Mouse (Mus musculus) left cerebral cortex, adult 9 months (tissue): ENCODE data around the gene Phactr2.
A peak's percentile ranks its signal among the peaks of the same experiment; 100 is the strongest.

Source experiments
- DNase-seq, 2 experiments: peaks; one replicate each; pipeline ENCODE4 v3.0.0; 2022; ENCODE audit warnings: low spot score in 2 of 2

The Phactr2 gene

DNA sequence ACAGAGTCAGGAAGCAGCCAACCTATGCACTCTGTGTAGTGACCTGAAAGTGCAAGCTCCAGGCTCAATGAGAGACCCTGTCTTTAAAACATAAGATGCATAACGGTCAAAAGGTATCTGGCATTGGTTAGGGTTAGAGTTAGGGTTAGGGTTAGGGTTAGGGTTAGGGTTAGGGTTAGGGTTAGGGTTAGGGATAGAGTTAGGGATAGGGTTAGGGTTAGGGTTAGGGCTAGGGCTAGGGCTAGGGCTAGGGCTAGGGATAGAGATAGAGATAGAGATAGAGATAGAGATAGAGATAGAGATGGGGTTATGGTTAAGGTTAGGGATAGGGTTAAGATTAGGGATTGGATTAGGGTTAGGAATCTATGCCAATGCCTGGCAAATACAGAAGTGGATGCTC lies 72.2 kb downstream of the Phactr2 start:
- no peak for DNase-seq

DNA sequence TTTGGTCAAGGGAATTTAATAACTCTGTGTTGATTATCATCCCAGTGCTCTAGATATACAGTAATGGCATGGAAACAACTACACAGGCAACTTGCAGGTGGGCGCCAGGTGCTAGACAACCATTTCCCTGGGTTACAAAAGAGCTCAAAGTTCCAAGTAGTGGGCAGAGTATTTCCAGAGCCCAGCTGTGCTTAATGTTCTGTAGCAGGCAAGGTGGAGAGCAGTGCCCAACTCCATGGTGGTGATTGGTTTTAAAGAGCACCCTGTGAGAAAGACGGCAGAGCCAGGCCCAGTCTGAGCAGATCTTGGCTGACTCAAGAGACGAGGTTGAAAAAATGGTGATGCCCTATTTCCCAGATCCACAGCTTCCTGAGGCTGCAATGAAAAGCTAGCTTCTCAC lies 78.5 kb downstream of the Phactr2 start:
- DNase-seq: no peak

DNA sequence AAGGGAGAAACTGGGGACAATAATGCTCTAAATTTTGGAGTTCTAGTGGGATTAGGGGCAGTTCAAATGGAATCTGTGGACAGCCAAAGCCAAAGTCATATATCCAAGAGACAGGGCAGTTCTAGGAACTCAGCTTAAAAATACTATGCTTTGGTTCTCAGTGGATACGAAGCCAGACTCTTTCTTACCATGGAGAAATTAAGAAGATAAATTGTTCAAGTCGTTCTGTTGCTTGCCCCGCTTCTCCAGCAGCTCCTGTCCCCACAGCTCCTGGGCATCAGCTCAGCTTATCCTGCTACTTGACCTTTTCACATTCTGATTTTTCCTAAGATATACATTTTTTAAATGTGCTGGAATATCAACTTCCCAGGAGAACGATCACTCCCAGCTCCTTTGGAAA lies 80.2 kb downstream of the Phactr2 start:
- DNase-seq: no peak

DNA sequence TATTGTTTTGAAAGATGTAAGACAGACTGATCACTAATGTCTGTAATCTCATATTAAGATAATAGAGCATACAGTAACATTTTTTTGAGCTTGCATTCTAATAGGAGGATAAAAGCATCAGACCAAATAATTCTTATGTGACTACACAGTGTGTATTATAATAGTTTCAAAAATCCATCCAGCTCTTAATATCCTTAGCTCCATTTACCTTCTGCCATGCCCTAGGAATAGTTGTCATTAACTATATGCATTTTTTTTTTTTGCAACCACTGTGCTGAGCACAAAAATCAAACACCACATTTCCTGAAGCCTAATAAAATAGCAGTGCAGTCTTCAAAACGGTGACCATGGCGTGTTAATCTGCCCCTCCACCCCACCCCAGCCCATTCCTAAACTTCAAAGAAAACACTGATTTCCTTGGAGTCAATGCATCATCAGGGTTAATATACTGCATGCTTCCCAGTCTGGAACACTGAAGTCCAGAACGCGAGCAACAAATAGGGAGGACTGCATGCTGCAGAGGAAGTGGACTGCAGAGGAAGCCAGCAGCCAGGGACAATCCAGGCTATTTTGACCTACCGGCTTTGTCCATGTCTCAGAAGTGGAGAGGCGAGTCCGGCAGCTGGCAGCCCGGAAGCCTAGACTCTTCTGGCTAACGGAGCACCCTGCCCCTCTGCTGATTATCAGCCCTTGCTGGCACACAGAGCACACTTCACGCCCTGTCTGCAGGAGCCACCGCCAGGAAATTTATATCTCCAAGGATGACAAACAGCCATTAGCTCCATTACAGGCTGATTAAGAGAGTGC lies 85.9 kb downstream of the Phactr2 start:
- no peak for DNase-seq

DNA sequence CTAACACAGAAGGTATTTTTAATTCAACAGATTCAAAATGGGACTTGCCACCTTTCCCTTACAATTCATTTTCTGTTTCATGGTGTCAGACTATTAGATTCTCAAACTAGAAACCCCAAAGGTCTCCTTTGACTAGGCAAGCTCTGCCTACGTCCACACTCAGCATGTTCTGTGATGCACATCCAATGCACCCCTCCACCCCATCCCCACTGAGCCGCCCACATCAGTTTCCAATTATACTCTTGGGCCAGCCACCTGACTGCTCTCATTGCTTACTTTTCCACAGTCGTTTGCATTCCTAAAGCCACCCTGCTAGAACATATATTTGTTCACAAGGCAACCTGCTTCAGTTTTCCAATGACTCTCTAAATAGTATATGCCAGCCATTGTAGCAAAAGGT lies 89.3 kb downstream of the Phactr2 start:
- no peak for DNase-seq

DNA sequence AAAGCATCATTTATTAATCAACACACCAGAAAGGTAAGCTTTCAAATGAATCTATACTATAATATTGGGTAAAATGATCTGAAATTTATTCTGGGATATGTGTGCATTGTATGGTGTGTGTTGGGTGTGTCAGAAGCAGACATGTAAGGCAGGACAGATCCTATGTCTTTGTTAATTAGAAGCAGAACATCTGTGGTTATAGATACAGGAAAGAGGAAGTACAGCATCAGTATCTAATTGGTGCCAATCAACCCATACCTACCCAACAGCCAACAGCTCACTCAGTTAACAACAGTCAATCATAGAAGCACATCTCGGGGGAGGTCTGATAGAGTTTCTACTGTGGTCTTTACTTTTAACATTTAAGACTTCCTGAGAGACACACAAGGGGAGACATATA lies 96.3 kb downstream of the Phactr2 start:
- no peak for DNase-seq

DNA sequence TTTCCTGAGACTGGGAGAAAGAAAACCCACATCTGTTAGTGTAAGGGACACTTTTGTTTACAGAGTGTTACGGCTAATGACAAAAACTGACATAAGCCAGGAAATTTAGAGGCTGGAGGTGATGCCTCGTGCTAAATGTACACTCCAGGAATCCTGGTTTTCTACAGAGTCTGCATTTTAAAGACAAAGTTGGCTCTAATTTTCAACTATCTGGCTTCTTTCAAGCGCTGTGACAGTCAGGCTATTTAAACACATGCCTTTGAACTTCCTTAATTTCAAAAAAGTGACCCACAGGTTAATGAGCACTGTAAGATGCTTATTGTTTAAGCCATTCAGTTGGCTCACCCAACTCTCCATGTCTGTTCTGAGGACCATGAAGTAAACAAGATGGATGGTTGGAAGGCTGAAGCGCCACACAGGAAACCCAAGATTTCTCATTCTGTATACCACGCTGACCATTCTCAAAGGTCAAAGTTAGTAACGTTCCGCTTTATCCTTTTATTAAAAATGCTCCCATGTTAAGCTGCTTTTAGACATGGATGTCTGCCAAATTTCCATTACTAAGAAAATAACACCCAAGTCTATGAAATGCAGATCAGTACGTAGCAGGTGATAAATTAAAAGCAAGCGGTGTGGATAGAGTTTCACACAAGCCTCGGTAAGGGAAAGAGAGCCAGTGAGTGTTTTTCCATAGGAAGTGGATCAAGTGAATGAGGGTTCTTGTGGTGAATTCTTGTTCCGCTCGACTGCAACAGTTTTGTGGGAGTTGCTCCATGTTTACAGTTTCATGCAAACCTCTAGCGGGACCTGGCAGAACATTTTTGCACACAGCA lies 97.6 kb downstream of the Phactr2 start:
- DNase-seq: no peak

DNA sequence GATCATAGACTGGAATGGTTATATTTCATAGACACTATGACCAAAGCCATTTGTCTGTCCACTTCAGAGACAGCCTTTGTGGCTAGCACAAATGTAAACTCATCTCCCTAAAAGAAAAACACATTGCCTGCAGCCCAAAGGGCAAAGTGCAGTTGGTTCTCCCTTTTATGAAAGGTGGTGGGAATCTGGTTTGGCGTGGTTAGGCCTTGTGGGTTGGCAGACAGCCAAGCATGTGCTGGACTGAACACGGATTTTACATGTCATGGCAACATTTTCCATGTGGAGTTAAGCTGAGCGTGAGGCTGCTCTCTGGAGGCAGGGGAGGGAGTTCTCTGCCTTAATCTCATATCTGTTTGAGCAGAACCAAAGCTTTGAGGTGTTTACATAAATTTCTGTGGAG lies 98.4 kb downstream of the Phactr2 start:
- no peak for DNase-seq

DNA sequence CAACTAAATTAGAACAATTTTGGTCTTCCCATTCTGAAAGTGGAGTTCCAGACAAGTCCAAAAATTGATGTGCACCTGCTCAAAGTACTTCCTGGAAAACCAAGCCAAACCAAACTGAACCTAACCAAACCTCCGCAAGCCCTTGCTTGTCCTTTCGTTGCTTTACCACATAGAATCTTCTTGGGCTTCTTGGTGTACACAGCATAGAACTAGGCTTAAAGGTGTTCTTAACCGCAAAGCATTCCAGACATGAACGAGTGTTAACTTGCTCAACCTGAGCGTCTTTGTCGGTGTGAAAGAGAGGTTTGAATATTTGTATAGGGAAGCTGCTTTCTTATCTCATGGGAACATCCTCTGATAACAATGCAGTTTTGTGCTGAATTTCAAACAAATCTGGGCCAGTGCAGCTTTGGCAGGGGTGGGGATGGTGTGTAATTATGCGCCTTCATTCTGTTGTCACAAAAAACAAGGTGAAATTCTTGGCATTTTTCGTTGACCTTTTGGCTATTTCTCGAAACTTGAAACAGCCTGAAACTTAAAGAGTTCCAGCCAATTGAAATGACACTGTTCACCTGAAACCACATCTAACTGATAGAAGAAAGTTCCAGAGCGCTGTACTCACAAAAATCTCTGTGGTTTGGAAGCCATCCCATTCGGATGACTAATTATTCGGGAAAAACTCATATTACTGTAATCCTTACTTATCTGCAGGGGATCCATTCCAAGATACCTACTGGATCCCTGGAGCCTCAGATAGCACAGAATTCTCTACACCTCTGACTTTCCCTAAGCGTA lies 104.4 kb downstream of the Phactr2 start:
- DNase-seq: no peak

DNA sequence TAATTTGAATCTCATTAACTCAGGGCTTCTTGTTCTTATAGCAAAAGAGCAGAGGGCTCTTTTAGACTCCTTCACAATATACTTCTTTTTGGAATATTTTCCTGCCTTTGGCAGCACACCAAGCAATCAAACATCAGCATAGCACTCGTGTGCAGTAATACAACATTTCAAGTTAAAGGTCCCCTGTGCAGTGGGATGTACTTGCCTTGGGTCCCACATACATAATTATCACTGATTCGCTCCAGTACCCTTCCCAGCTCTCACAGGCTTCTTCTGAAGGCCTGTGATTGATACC lies 110.0 kb downstream of the Phactr2 start:
- DNase-seq: no peak

DNA sequence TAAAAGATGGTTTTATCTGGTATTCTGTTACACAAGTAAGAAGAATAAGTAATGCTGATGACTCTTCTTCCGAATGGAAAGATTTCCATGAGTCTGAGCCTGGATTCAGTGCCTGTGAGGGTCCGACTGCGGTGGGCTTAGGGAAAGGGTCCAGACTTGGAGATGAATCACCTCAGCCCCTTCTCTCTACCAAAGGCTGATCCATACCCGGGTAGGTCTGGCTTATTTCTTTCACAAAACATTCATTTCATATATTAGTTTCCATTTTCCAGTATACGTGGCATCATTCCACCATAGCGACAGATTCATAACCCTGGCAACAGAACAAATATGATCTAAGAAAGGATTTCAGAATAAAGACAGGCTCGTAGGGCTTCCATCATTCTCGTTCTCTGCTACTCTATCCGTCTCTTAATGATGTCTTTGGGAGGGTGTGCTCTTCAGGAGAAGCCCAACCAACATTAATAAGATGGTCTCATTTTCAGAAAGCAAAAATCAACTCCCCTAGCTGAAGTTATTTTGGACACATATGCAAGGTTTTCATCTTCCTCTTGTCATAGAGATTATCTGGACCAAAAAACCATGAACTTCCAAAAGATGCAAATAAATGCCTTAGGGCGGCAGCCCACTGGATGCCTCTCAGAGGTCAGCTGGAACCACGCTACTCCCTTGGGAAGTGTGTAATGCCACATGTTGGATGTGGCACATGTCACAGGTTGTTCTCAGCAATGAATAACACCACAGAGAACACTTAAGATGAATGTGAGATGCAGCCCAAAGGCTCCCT lies 110.5 kb downstream of the Phactr2 start:
- no peak for DNase-seq

DNA sequence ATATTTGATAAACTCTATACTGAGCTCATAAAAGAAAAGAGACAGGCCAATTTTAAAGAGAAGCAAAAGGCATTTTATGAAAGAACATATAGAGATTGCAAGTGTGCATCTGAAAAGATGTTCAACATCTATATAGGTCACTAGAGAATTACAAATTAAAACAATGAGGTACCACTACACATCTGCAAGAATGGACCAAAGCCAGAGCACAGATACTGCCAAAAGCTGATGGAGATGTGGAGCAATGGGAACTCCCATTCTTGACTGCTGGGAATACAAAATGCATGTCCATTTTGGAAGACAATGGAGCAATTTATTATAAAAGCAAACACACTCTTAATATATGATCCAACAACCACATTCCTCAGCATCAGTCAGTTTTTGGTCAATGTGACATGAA lies 113.3 kb downstream of the Phactr2 start:
- DNase-seq: no peak

DNA sequence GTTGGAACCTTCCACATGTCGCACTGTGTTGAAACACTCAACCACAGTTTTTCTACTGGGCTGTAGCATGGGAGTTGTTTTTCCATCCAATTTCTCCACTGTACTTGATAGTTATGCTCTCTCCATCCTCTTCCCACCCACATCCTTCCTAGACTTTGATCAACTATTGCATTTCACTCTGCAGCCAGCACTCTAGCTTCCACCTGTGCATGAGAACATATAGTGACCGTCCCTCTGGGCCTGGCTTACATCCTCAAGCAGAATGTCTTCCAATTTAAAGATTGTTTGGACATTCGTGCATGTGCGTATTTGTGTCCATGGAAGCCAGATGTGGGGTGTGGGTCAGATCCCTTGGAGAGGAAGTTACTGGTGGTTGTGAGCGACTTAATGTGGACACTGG lies 114.4 kb downstream of the Phactr2 start:
- no peak for DNase-seq

DNA sequence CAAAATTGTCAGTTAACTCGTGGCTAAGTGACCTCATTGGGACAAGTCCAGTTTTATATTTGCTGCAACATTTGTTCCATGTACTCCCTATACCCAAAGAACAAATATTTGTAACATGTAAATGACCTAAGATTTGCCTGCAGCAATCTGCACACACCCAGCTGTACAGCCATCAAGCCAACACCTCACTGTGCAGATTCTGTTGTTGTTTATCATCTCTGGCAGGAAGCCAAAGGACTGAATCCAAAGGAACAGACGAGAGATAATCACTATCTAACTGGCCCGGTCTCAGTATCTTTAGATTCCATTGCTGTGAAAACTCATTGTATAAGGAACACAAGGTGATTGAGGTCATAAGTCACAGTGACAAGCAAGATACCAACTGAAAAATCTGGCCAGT lies 115.5 kb downstream of the Phactr2 start:
- no peak for DNase-seq

DNA sequence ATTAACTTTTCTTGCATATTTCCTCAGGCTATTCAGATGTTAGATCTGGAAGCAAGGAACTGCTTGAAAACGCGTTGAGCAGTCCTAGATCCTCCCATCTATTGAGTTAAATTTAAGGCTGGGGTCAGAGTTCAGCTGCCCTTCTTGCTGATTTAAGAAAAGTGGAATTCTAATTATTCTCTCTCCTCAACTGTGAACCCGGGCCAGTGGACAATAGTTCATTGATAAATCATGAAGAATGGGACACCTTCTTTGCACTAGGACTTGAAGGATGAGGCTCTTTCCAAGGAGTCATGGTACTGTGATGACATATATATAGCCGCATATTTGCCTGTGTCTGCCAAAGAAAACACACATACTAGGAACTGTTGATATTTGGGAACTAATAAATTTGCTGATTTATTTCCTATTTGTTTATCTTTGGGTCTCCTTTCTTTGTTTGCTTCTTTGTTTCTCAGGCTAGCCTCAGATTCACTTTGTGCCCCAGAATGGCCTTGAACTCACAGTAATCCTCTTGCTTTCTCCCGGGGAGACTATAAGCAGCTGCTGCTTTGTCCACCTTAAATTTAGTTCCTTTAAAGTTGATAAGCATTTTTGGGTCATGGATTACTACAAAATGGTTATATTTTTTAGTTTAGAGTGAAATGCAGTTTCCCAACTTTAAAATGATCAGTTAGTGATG lies 127.5 kb downstream of the Phactr2 start:
- no peak for DNase-seq

DNA sequence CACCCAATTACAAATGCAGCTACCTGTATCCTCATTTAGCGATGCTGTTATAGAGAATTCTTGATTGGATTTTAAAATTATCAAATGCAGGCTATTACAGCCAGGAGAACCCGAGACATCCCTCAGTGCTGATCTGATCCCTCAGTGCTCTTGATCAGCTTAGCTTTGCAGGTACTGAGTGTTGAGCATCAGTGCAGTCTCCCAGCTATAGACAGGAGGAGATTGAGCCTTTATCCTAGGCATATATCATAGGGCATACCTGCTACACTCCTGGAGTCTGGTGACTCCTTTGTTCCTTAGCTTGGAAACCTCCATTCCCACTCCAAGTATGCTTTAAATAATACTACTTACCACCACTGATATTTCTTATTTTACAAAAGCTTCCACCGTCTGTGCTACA lies 133.6 kb downstream of the Phactr2 start:
- DNase-seq: no peak

DNA sequence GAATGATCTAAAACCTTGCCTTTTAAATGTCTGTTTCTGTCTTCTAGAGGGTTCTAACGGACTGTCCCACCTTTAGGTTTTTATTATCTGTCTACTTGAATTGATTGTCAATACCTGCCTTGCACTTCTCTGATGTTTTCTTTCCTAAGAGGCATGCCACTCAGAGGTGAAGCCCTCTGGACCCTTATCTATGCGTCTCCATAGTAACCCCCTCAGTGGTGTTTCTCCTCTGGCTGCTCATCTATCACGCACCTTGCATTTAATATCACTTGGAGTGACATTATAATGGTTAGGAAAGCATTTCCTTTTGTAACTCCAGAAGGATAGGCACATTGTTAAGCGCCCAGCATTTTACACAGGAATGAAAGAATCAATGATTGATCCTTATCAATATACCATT lies 137.2 kb downstream of the Phactr2 start:
- no peak for DNase-seq

DNA sequence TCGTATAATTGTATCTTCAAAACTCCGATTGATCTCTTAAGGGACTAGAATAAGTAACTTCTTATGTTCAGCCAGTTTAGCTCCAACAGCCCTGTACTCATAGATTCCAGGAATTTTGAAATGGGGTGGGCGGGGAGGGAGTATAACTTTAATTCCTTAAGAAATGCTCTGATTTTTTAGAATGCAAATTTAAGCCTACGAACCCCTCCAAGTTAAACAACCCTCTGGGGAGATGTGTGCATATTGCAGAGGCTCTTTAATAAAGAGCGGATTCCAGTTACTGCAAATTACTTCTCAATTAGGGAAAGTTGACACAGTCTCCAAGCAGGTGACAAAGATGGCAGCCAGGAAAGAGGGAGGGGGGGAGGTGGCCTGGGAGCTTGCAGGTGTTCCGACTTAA lies 138.4 kb downstream of the Phactr2 start:
- no peak for DNase-seq

DNA sequence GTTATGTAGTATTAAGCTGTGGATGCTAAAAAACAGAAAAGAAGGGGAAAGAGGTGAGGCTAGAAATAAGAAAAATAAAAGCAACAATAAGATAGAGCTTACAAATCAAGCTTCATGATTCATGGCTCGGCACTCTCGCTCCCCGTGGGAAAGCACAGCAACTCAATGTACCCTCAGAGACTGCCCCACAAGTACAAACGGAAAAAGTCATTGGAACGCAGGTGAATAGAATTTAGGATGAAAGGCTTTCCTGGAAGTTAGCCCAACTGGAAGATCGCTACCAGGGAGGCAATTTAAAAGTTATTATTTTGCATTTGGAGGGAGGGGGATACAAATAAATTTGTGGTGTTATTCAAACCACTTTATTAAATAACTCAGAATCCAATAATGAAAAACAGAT lies 138.9 kb downstream of the Phactr2 start:
- DNase-seq: no peak

DNA sequence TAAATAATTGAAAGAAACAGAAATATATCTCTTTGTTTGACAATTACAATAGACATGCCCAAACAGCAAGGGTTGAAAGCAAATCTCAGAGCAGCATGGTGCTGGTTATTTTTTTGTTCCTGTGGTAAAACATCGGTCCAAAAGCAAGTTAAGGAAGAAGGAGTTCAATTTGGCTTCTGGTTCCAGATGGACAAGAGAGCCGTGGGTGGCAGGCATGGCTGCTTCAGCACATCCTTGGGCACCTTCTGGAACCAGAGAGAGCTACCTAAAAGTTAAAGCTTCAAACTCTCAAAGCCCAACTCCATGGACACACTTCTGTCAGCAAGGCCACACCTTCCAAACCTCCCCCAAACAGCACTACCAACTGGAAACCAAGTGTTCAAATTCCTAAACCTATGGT lies 140.4 kb downstream of the Phactr2 start:
- DNase-seq: peak in 1 of 2 experiments; percentile 37

DNA sequence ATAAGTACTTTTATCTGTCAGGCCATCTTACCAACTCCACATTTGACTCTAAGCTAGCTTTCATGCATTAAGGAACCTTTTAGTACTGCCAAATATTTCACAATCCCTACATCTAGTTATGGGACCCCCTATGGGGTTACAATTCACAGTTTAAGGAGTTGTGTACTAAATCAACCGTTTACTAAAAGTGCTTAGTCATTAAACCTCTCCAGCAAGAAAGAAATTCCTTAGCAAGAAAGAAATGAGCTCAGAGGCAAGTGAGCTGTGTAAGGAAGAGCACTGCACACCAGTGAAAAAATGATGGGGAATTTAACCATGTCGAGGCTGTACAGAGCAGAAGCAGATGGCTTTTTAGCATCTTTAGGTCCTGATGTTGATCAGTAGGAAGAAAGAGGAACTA lies 141.2 kb downstream of the Phactr2 start:
- no peak for DNase-seq
